Mouse (Mus musculus) heart, postnatal 25 days (tissue): Measurements from ENCODE around the gene Tc2n. TPM values are rescaled to one million over a fixed set of nuclear protein-coding genes. Genes with fewer than 3 reads are reported as not detected.
"Not testable (repeated sequence)": the region's sequence is repeated elsewhere in the genome, so short reads cannot be mapped to it uniquely, and the experiment has no call there.

Experiments used
- DNase-seq: peaks from one replicate; pipeline ENCODE4 v3.0.0; 2022; ENCODE audit warnings: low spot score
- intact Hi-C: fragments of 180-260 bp; cut with DNase I; formaldehyde crosslinking; loops from one replicate; pipeline ENCODE4 v1.15.1; 2025
- total RNA-seq, 2 experiments: library from RNA; stranded (reverse); gene quantifications; 2 replicates each; pipeline ENCODE4 v1.2.3; 2021

The Tc2n gene
- under 1 TPM; 0.50 to 0.78 TPM for total RNA-seq

DNA sequence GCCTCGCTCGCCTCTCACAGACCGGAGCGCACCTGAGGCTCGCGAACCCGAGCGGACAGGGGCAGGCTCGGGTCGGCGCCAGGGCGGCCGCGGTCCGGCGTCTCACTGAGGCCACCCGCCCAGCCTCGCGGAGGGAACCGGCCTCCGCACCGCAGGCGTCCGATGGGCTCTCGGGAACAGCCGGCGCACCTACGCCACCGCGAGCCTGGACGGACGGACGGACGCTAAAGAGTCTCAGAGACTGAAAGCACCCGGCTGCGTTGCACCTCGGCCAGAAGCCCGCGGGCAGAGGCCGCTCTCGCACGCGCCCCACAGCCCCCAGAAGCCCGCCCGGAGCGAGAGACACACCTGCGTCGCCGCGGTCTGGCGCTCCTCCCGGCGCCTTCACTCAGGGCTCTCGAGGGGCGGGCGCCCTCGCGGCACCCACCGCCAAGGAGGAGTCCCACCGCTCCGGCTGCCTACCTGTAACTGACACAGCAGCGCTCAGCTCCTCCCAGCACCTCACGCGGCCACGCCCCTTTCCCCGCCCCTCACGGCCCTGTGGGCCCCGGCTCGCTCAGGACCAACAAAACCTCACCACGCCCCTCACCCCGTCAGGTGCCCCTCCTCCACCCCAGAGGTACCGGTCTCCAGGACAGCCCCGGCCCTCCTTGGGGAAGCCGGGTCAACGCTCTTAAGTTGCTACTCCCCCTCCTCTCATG, at the start of gene Tc2n:
Tc2n (minus strand) TSS at position 470 of the 701 bp plus-strand sequence.
- intact Hi-C loops, result no loop called here
- no peak for DNase-seq

GRCm38 (mm10) chr12:101767306-101768053, 49.2 kb upstream of the Tc2n start:
- DNase-seq, result peak; percentile 42
- intact Hi-C loops, result no loop called here

DNA sequence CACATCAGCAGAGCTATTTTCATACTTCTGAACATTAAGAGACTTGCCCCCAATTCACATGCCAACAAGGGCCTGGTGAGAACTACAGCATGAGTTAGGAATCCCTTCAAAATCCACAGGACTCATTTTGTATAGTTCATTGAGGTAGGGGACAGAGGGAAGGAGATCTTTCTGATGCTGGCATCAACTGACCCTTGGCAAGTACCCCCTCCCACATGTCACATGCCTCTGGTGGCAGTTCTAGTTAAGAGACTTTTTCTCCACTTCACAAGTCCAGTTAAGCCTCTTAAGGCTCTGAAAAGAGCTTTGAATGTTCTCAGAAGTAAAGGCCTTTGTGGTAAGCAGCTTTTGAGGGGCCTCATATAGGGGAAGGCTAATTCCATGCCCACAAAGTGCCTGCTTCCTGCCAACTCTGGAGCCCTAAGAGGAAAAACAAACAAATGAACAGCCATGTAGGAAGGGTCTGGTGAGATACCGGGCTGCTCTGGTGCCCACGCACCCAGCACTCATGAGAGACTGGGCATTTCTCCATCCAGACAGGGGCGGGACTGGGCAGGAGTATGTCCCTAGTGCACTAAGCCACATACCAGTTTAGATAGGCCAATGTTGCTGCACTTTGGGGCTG, 48.0 kb upstream of the Tc2n start:
- no peak for DNase-seq
- intact Hi-C loops, result no loop called here

DNA sequence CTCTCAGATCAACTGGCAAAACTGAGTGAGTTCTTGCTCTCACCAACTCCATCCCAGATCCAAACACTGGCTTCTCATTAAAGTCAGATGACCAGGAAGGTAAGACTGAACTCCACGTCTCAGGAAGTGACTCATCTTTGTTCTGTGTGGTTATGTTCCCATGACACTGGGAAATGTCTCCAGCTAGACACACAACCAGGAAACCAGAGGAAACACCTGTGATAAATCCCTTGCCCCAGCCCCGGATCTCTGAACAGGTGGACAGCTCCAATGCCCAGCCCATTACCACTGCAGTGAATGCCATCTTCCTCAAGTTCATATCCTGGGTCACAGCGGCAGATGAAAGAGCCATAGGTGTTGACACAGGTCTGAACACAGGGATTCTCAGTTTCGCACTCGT, 46.5 kb upstream of the Tc2n start:
- intact Hi-C loops, result no loop called here
- no peak for DNase-seq

GRCm38 (mm10) chr12:101763065-101763464, 44.7 kb upstream of the Tc2n start:
- intact Hi-C loops, result no loop called here
- DNase-seq, result no peak

- intact Hi-C loops, result no loop called here
- DNase-seq, result no peak
These were observed 43.7 kb upstream of the Tc2n start for GRCm38 (mm10) chr12:101762054-101762453.

GRCm38 (mm10) chr12:101759440-101760045, 41.2 kb upstream of the Tc2n start:
- DNase-seq, result no peak
- intact Hi-C loops, result no loop called here

DNA sequence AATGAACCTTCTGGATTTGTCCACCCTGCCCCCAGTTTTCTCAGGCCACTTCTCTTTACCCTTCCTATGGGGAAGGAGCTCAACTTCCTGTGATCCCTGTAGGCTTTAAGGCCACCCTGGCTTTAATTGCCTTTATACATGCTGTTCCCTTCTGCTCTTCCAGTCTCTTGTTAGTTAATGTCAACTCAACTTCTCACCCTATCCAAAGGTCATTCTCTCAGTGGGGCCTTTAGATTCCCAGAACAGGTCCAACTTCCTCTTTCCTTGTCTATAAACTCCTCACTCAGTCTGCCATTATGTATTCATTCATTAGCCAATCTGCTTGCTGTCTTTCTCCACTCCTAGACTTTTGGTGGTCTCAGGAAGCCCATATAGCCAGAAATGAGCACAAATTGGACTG, 40.4 kb upstream of the Tc2n start:
- DNase-seq, result no peak
- intact Hi-C loops, result no loop called here

DNA sequence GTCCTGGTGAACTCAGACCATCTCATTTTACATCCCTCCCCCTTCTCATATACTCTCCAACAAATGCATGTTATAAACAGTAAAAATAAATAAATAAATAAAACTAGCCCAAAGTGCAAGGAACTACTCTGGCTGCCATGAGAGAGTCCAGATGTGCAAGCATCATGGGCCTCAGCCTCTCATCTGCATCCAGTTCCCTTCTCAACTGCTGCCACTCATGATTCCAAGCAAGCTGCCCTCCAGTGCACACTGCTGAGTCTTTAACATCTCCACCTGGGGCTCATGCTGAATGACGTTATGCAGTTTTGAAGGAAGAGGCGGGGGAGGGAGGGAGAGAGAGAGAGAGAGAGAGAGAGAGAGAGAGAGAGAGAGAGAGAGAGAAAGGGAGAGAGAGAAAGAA, 24.1 kb upstream of the Tc2n start:
- intact Hi-C loops, result no loop called here
- DNase-seq, result no peak

- intact Hi-C loops, result no loop called here
- DNase-seq, result no peak
These were observed 22.2 kb upstream of the Tc2n start for GRCm38 (mm10) chr12:101740486-101740885.

- intact Hi-C loops, result no loop called here
- no peak for DNase-seq
These were observed 21.7 kb upstream of the Tc2n start for GRCm38 (mm10) chr12:101740045-101740444.

- intact Hi-C loops, result no loop called here
- no peak for DNase-seq
These were observed 430 bp upstream of the Tc2n start for GRCm38 (mm10) chr12:101718755-101719150.

GRCm38 (mm10) chr12:101699176-101699575, 19.1 kb downstream of the Tc2n start:
- intact Hi-C loops, result no loop called here
- DNase-seq, result no peak

GRCm38 (mm10) chr12:101696521-101696920, 21.8 kb downstream of the Tc2n start:
- intact Hi-C loops, result no loop called here
- DNase-seq, result no peak

GRCm38 (mm10) chr12:101680538-101680937, 37.8 kb downstream of the Tc2n start:
- intact Hi-C loops, result no loop called here
- DNase-seq, result no peak

- no peak for DNase-seq
- intact Hi-C loops, result no loop called here
These were observed 50.8 kb downstream of the Tc2n start for GRCm38 (mm10) chr12:101667502-101667901.

DNA sequence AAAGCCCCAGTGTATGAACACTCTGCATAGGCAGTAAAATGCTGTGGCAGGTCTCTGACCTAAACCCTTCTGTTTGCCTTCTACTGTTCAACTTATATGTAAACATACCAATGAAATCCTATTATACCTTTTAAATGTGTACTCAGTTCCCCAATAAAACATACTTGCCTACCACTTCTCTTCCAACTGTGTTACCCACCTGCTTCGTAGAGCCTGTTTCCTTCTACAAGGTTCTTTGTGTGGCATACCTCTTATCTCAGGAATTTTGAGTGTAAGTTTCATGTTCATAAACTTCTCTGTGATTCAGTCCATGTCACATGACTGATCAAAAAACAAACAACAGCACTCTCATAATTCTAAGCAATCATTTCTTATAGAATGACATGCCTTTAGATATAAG, 85.2 kb downstream of the Tc2n start:
- intact Hi-C loops, result no loop called here
- DNase-seq, result no peak

DNA sequence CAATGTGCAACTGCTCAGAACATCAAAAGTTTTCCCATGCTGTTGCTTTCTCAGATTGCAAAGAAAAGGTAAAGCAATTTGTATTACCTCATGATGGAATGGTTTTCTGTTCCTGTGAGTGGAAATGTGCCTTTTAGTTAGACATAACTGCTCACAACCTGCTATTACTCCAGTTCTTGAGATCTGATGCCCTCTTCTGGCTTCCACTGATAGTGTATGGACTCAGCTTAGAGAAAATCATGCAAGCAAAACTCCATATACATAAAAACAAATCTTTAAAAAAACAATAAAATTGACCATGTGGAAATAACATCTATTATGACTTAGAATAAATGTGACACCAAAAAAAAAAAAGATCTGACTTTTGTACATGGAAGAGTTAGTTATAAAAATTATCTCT, 111.7 kb downstream of the Tc2n start:
- DNase-seq, result not testable (repeated sequence)
- intact Hi-C loops, result loop anchor here (10.0 kb wide), 1 partner anchor 482 kb away; no protein-coding TSS in a partner anchor
